Mouse (Mus musculus): Measurements from ENCODE around the gene Snrpa1.

- TF ChIP-seq CTCF (IDR thresholded peaks at IDR 0.05; ENCODE audit: low read depth, low read length) (no peak), POLR2AphosphoS5 (IDR thresholded peaks at IDR 0.05; ENCODE audit: insufficient replicate concordance, low read depth, low read length) (no peak)
These were observed 50.4 kb downstream of the Snrpa1 start, which contains the start of gene Chsy1 for GRCm38 (mm10) chr7:66108961-66109854.
